Mouse (Mus musculus) left cerebral cortex, adult 2 months (tissue): ENCODE measurements around the gene Dctn5. TPM values are rescaled to one million over a fixed set of nuclear protein-coding genes. Genes with fewer than 3 reads are reported as not detected.

Experiments
- DNase-seq, 2 experiments: peaks; one replicate each; pipeline ENCODE4 v3.0.0; 2021 to 2022; ENCODE audit warnings: low spot score in 2 of 2, mixed read lengths in 1 of 2; ENCODE audit errors: extremely low spot score in 1 of 2
- H3K27ac ChIP-seq: fragments of 200-600 bp; 2 replicates; pipeline ENCODE4 v1.8.1; 2022
- H3K4me3 ChIP-seq: fragments of 200-600 bp; 2 replicates; pipeline ENCODE4 v1.8.1; 2022
- CTCF ChIP-seq: fragments of 200-600 bp; IDR thresholded peaks from 2 replicates; pipeline ENCODE4 v1.8.1; 2022; ENCODE audit warnings: antibody characterized with exemption, mild to moderate bottlenecking, moderate library complexity
- intact Hi-C: fragments of 180-260 bp; cut with DNase I; formaldehyde crosslinking; loops from one replicate; pipeline ENCODE4 v1.15.1; 2025
- total RNA-seq, 2 experiments: library from RNA; stranded (reverse); gene quantifications; 2 replicates each; pipeline ENCODE4 v1.2.3; 2021

The Dctn5 gene
- total RNA-seq, 2 experiments from 2014 or later: 90.7 to 96.2 TPM

DNA sequence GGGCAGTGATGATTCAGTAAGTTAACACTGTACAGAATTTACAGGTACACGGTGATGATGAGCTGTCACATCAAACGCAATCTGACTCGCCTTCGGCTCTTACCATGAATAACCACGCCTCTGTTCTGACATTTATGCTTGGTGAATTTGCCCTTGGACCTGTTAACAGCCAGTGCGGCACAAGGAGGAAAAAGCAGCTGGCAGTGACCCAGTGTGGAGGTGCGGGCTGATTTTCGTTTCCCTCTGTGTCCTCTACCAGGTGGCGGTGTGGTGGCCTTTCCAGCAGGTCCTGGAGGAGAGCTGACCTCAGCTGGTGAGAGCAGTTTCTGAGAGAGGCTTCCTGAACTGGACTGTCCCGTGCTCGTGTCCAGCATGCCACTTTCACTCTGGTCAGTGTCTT is 5.9 kb upstream of the Dctn5 start:
- DNase-seq: no peak
- Histone ChIP-seq H3K4me3 (no peak overlapping the region), H3K27ac (no peak overlapping the region)
- TF ChIP-seq CTCF: no peak
- intact Hi-C loops: no loop called here

DNA sequence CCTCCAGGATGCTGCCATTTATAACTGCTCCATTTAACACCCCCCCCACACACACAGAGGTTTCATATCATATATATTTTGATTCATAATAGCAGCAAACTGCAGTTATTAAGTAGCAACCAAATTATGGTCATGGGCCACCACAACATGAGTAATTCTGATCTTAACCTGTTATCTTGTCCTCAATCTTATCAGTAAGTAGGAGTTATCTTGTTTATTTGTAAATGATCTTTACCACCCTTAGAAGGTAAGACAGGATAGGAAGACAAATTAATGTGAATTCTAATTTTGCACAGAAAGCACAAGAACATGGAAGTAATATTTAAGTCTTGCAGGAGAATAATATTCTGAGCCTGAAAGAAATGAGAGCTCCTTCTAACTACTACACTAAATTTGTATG is 1.0 kb upstream of the Dctn5 start:
- intact Hi-C loops: no loop called here
- H3K4me3 ChIP-seq: no peak overlapping the region
- DNase-seq: no peak
- TF ChIP-seq CTCF: no peak
- H3K27ac ChIP-seq: no peak overlapping the region

DNA sequence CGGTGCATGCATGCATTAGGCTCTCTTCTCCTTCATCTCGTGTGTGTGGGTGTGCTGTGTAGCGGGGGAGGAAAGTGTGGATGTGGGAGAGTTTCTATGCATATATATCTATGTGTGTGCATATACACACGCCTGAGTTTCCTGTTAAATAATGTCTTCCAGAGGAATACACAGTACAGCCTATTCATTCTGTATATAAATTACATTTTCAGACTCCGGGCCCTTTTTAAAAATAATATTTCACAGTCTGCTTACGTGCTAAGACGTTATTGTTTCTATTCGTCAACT is 441 bp downstream of the Dctn5 start:
- no peak for DNase-seq
- intact Hi-C loops: no loop called here
- peak overlapping the region; percentile 99 for H3K4me3 ChIP-seq
- TF ChIP-seq CTCF: no peak
- H3K27ac ChIP-seq: peak overlapping the region; percentile 89

DNA sequence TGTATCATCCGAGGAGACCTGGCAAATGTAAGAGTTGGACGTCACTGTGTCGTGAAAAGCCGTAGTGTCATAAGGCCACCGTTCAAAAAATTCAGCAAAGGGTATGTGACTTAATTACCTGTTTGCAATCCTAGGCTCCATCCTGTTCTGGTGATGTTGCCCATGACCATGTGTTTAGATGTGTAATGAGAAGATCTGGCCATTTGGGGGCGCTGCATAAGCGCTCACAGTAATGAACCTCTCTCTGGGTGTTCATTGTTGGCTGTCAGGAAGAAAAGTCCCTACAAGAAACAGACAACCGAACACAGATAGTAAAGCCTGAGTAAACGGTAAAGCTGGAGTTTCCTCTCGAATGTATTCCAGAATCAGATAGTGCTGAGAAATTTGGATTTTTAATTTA is 2.2 kb downstream of the Dctn5 start:
- no peak for DNase-seq
- H3K4me3 ChIP-seq: no peak overlapping the region
- TF ChIP-seq CTCF: peak; percentile 43
- H3K27ac ChIP-seq: no peak overlapping the region
- intact Hi-C loops: no loop called here

DNA sequence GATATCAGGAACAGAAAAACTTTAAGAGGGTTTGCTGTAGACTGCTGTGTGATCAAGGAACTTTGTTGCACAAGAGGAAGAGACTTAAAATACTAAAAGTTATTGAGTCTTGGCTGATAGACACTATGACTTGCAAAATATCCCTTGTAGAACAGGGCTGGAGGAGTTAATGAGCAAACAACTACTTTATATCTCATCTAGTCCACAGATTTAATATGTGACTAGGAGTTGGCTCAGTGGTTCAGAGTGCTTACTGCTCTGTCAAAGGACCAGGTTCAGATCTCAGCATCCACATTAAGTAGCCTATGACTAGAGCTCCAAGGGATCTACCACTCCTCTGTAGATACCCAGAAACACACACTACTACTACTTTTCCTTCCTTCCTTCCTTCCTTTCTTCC is 4.2 kb downstream of the Dctn5 start:
- DNase-seq: no peak
- Histone ChIP-seq H3K4me3 (no peak overlapping the region), H3K27ac (no peak overlapping the region)
- TF ChIP-seq CTCF: no peak
- intact Hi-C loops: no loop called here

DNA sequence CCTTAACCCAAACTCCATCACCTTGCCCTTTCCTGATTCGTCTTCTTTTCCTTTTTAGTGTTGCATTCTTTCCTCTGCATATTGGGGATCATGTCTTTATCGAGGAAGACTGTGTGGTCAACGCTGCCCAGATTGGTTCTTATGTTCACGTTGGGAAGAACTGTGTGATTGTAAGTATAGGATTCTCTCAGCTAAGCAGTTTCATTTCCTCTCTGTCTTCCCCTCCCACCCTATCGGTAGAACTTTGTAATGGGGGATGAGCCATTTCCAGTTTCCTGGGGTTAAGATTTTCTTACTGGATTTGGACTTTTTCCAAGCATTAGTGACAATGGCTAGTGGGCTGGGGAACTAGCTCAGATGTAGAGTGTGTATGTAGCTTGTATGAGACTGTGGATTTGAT is 5.3 kb downstream of the Dctn5 start:
- H3K27ac ChIP-seq: no peak overlapping the region
- DNase-seq: no peak
- intact Hi-C loops: no loop called here
- no peak for TF ChIP-seq CTCF
- H3K4me3 ChIP-seq: no peak overlapping the region

DNA sequence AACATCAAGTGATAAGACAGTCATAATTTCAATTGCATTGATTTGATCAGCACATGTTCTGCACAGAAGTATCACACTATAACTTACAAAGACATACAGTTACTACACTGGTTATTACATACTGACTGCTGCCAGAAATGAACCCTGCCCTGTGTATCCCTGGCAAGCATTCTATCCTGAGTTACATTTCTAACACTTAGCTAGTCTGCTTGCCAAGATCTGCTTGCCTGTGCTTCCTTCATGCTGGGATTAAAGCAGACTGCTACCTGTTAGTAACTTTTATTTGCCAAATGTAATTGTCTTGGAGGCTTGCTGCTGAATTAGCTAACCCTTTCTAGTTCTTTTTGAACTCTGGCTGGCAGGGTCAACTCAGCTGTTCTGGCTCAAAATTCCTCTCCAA is 8.2 kb downstream of the Dctn5 start:
- no peak for DNase-seq
- TF ChIP-seq CTCF: no peak
- H3K4me3 ChIP-seq: no peak overlapping the region
- H3K27ac ChIP-seq: no peak overlapping the region
- intact Hi-C loops: no loop called here

DNA sequence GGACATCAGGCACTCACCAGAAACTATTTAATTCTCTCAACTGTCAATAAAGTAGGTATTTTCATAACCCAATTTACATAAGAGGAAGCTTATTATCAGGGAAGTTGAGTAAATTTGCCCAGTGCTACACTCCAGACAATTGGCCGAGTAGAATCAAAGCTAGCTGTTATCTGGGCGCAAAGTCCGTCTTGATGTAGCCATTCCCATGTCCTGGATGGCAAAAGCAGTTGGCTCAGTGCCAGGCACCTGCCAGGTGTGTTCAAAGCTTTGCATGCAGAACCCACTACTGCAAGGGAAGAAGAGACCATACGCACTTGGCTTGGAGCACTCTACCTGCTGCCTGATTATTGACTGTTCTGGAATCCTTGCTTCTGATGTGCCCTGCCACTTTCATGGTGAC is 19.6 kb downstream of the Dctn5 start:
- no peak for TF ChIP-seq CTCF
- no peak for DNase-seq
- H3K4me3 ChIP-seq: no peak overlapping the region
- intact Hi-C loops: no loop called here
- no peak overlapping the region for H3K27ac ChIP-seq

DNA sequence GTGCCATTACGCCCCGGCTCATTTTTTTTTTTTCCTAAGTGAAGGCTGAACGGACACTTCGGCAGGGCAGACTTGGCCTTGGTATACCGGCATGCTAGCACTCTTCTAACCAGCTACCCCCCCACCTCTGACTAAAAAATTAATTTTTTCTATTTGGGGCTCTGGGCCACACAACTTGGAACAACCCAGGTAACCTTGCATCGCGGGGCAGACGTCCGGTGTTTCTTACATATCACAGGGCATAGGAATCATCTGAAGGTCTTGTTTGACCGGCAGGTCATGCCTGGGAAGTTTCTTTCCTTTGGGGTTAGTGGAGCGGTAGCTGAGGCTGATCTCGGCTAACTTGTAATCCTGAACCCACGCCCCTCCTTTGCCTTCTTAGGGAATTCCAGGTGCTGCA is 25.6 kb downstream of the Dctn5 start:
- no peak for TF ChIP-seq CTCF

DNA sequence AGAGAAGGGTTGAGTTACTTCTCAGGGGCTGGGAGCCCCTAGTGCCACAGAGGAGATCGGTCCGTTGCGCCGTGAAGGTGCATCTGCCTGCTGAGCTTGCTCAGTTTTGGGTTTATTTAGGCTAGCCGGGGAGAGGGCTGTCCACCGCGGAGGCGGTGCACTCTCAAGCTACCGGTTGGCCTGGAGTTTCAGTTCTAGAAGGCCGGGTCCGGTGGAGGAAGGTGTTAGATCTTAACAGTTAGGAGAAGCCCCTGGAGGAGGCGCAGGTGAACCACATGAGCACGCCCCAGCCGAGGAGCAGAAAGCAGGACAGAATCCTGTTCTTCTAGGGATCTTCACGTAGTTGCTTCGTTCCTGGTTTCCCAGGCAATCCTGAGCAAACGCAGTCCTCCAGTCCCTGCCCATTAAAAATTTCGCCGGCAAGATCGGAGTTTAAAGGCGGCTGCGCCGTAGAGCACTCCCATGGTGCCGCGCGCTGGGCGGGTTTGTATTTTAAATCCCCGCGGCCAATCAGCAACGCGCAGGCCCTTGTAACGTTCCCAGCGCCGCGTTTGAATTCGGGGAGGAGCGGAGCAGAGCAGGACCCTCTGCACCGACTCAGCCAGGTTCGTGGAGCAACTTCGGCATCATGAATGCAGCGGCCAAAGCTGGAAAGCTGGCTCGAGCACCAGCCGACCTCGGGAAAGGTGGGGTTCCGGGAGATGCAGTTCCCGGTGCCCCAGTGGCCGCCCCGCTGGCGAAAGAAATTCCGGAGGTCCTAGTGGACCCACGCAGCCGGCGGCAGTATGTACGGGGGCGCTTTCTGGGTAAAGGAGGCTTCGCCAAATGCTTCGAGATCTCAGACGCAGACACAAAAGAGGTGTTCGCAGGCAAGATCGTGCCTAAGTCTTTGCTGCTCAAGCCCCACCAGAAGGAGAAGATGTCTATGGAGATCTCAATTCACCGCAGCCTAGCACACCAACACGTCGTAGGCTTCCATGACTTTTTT is 26.4 kb downstream of the Dctn5 start, which contains the start of gene Plk1:
TSS of gene Plk1 (plus strand) at position 525 of the 988 bp plus-strand sequence.
- intact Hi-C loops: no loop called here
- peak within 1 kb of the TSS; percentile 53 for H3K27ac ChIP-seq
- TF ChIP-seq CTCF: no peak; the same call in 1 of the 2 replicates

More for the DNA sequence above, 25.6 kb downstream of the Dctn5 start:
- H3K4me3 ChIP-seq: peak overlapping the region; percentile 64
- DNase-seq: no peak
- H3K27ac ChIP-seq: peak overlapping the region; percentile 53
- intact Hi-C loops: no loop called here

DNA sequence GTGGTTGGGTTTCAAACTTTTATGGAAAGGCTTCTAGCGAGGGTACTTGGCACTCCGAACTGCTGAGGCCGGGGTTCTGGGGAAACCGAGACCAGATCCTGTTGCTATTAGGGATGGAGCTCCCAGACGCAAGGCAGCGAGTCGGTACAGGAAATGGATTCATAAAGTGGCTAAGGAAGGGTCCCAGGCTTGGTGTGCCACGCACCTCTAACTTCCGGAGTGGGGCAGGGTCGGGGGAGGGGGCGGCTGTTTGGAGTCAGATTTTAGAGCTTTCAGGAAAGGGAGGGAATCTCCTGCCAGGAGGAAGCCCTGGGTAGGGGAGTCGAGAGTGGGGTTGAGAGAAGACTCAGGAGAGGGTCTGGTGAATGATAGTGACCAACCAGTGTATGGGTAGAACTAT is 27.2 kb downstream of the Dctn5 start:
- no peak for DNase-seq
- no peak overlapping the region; the same call in 1 of the 2 replicates for H3K4me3 ChIP-seq
- intact Hi-C loops: no loop called here
- no peak for TF ChIP-seq CTCF
- H3K27ac ChIP-seq: no peak overlapping the region

More for the DNA sequence above, 26.4 kb downstream of the Dctn5 start, which contains the start of gene Plk1:
- DNase-seq: peak; percentile 77 to 82
- H3K4me3 ChIP-seq: peak within 1 kb of the TSS; percentile 64

DNA sequence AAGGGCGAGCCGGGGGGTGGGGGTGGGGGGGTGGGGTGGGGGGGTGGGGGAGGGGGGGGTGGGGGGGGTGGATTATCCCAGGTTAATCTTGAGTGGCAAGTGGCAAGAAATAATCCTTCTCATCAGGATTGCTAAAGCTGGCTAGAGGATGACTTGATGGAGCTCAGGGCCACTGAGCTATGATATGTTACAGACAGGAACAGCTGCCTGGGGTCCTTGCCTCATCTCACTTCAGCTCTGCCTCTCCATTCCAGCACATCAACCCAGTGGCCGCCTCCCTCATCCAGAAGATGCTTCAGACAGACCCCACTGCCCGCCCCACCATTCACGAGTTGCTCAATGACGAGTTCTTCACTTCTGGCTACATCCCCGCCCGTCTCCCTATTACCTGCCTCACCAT is 30.9 kb downstream of the Dctn5 start:
- H3K4me3 ChIP-seq: no peak overlapping the region
- DNase-seq: no peak
- intact Hi-C loops: no loop called here

DNA sequence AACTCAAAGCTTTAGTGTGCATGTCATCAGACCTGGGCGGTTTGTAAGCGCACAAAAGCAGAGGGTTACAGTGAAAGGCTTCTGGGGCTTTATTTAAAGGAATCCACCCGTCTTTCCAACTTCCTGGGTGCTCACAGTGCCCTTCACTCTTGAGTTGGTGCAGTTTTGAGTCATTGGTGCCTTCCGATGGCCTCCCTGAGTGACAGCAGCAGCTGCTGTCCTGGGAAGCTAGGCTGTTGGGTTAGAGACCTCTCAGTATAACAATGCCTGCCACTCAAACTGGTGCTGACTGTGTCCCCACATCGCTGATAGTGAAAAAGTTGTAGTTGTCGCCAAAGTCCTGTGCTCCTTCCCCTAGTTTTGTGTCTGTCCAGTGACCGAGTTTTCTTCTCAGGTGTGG is 34.4 kb downstream of the Dctn5 start:
- no peak for DNase-seq
- no peak overlapping the region for H3K27ac ChIP-seq
- no peak overlapping the region for H3K4me3 ChIP-seq
- TF ChIP-seq CTCF: no peak
- intact Hi-C loops: no loop called here

More for the DNA sequence above, 30.9 kb downstream of the Dctn5 start:
- no peak overlapping the region for H3K27ac ChIP-seq
- no peak for TF ChIP-seq CTCF
